Mouse (Mus musculus): ENCODE data around the gene Npdc1.

GRCm38 (mm10) chr2:25436286-25436820, 37.2 kb downstream of the Npdc1 start:
- no peak for TF ChIP-seq SIN3A (IDR thresholded peaks at IDR 0.05; ENCODE audit: low read length)
- no peak for TF ChIP-seq CTCF (IDR thresholded peaks at IDR 0.05 in 2 of 3, conservative IDR thresholded peaks at IDR 0.05 in 1 of 3; ENCODE audit: control insufficient read depth in 1 of 3, insufficient read depth in 1 of 3, low read depth in 2 of 3, low read length in 3 of 3, poor library complexity in 1 of 3, severe bottlenecking in 1 of 3)
